Mouse (Mus musculus): Measurements from ENCODE around the gene Smyd3.

Smyd3 gene

DNA sequence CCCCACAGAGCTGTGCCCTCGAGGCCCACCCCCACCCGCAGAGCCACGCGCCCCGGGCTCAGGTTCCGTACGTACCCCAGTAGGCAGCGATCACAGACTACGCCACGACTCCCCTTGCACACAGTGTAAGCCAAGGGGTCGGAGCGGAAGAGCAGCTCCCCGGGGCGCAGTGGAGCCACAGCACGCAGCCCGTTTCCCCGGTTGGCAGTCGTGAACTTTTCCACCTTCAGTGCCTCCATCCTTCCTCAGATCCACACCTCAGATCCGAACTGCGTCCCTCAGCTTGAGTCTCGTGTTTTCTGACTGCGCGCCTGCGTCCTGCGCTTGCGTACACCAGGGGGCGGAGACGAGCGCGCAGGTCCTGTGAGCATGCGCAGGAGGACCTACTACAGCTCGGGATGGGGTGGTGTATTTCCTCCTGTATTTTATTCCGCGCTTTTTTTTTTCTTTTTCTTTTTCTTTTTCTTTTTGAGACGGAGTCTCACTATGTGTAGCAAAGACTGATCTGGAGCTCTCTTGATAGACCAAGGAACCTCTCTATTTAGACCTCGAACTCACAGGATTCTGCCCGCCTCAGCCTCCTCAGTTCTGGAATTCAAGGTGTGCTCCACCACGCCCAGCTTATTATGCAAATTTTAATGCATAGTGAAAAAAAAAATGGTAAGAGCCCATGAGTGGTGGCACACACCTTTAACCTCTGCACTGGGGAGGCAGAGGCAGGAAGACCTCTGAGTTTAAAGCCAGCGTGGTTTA, at the start of gene Smyd3:
Smyd3 (minus strand) TSS at position 329 of the 753 bp plus-strand sequence.
- DNase-seq, result peak; percentile 81

DNA sequence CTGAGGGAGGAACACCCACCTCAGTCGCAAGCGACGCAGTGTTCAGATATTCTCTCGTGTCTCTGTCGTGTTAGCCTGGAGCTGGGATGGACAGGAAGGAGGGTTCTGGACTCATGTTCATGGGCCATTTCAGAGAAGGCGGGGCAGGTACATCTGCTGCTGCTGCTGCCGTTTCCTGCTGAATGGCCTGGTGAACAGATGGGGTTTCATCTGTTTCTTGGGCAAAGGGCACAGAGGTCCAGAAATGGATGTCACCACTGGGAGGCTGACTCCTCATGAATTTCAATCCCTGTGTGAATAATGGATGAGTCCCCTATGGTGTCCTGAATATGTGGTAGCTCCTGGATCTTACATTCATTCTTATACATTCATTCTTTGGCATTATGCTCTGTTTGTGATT, 49.7 kb upstream of the Smyd3 start:
- no peak for DNase-seq

DNA sequence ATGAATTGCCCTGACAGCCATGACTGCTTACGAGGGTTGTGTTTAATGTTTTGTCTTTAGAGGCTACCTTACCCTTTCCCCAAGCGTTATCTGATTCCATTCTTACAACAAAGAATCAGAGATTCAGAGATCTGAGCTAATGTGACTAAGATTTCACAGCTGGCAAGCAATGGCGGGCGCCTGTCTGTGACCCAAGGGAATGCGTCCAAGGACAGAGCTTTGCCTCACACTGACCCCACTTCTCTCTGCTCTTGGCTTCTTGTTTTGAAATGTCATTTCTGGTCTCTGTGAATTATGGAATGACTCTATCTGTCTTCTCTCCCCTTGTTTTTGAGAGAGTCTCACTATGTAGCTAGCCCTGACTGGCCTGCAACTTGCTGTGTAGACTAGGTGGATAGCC, 46.1 kb upstream of the Smyd3 start:
- no peak for DNase-seq

DNA sequence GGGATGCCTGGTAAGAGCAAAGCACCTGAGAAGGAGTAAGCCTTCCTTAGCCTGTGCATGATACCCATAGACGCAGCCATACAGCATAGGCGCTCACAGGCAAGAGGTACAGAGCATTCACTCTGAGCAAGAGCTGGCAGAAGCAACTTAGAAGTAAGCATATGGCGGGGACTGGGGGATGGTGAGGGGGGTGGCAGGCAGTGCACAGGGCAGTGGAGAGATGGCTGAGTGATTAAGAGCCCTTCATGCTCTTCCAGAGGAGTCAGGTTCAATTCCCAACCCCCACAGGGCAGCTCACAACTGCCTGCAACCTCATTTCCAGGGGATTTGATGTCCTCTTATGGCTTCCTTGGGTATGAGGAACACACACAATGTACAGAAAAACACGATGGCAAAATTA, 45.4 kb upstream of the Smyd3 start:
- DNase-seq, result no peak

DNA sequence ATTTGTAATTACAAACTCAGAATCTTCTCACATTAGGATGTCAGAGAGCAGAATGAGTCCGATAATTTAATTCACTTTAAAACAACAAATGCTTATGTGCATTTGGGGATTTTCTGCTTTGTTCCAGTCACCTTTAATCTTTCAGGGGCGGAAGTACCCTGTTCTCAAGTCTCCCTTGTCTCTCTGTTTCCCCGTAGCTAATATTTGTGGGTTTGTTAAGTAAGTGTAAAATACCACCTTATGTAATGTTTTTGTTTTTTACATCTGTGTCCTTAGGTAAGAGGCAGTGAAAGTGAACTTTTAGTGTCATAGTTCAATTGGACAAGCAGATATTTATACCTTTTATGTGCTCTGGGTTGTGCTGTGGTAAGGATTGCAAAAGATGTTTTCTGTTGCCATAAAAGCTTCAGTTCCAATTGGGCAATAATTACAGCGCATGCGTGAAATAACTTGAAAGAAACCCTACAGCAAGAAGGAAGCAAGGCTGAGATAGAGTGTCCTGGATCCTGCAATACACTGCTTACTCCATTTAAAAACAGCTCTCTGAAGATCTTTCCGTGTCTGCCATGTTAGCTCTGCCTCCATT, 43.1 kb upstream of the Smyd3 start:
- no peak for DNase-seq

DNA sequence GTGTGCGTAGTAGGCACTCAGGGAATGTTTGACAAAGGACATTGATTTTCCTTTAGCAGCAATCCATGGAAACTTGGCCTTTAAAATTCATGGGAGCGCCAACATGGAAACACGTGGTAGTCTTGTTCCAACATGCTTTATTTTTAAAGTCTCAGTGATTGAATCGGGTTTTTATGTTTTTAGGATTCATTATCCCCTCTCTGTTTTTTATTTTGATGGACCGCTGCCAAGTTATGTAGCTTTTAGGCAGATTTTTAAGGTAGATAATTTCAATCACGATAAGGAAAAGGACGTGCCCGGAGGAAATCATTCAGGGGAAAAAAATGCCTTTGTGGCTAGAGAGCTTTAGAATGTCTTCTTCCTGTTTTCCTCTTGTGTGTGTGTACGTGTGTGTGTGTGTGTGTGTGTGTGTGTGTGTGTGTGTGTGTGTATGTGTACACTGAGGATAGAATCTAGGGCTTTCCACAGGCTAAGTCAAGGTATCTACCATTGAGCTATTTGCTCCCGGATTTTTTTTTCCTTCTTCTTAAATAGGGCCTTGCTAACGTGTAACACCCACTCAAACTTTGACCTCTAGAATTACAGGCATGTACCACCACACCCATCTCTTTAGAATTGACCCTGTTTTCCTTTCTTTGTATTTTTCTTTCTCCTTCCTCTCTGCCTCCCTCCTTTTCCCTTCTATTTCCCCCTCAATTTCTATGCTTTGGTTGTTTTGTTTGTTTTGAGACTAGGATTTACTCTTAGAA, 41.8 kb upstream of the Smyd3 start:
- no peak for DNase-seq

DNA sequence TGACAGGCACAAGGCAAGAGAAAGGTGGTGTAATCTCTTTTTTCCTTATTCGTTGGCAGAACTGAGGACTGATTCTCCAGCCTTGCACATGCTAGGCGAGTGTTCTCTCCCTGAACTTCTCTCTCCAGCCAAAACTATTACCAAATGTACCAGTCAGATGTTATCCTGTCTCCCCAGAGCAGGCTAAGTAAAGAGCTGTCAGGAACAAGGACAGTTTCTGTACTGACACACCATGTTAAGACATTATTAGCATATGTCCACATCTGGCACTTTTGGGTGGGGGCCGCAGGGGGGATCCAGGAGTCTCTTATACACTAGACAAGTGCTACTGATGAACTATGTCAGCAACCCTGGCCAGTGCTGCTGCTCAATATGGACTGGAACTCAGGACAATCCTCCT, 39.1 kb upstream of the Smyd3 start:
- DNase-seq, result no peak

DNA sequence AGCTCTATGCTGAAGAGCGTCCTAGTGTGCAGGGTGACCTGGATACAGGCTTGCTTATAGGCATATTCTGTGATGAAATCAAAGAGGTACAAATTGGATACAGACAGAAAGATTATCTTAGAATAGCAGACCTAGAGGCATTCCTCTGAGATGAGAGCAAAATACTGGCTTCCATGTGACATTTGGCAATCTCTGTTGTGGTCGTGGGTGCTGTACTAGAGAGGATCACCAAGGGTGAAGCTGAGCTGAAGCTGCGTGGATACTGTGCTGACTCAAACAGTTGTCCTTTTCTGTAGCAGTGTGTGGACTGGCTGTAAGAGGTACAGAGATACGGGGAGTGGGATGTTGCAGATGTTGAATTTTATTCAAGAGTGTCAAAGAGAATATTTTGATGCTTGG, 36.1 kb upstream of the Smyd3 start:
- no peak for DNase-seq

DNA sequence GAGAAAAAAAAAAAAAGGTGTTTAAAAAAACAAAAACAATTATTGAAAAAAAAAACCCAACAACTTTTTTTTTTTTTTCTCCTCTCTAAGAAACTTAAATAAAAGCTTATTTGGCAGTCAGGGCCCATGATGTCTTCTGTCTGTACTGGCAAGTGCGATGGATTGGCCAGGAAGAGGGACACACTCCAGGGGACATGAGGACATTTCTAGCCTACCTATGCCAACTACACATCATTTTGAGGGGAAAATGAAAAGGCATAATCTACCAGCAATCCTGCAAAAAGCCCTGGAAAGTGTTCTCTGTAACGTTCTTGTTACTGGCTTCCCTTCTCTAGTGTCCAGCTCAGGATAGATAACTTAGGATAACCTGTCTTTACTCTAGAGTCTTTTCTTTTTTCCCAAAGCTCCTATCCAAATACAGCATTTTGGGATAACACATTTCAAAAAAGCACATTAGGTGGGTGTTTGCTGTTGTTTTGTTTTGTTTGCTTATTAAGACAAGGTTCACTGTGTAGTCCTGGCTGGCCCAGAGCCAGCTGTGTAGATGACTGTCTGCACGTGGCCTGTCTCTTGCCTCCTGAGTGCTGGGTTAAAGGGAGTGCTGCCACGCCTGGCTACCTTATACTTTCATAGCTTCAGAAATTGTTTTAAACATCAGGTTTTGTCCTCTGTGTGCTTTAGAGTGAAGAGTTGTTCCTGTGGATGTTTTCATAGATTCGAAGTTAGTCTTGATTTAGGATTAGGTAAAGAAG, 35.5 kb upstream of the Smyd3 start:
- no peak for DNase-seq

DNA sequence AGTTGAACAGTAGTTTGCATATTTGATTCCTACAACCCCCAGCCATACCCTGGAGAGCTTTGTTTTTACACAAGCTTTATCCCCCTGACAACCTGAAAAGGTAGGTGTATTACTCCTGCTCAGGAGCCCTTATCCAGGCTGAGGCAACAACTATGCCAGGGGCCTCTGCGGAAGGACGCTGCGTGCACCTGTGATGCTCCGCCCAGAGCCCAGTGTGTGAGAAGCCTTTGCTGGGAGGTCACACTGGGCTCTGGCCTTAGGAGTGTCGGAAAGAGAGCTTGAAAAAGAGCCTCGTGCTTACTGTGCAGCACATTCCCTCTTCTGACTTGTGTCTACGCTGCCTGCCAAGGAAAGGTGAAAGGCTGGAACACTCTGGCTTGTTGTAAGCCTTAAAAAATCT, 34.9 kb upstream of the Smyd3 start:
- no peak for DNase-seq

DNA sequence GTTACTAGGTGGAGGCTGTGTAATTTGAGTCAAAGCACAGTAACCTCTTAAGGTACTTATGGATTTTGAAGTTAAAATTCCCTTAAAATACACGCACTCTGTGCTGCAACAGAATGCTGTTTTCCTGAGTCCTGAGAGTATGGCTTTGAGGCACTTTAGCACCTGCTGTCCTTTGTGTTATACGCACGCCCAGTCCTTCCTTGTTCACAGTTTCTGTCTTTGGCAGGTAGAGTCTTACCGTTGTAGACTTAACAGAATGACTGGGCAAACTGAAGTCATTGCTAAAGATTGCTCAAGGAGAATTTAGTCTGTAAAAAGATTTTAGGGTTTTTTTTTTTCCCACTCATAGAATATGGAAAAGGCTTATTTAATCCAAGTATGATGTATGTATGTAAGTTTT, 34.1 kb upstream of the Smyd3 start:
- no peak for DNase-seq

DNA sequence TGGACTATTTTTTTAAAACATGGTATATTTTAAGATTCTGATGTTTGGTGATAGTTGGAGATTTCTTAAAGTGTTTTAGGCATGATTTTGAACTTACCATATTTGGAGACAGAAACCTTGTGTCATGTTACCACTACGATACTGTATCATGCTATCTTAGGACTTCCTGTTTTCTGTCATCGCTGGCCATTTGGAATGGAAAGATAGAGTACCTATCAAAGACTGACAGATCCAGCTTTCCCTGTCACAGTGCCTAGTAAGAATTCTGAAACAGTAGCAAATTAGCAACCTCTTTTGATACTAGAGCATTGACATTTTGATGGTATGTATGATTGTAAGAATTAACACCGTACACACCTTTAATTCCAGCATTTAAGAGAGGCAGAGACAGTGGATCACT, 33.5 kb upstream of the Smyd3 start:
- no peak for DNase-seq

DNA sequence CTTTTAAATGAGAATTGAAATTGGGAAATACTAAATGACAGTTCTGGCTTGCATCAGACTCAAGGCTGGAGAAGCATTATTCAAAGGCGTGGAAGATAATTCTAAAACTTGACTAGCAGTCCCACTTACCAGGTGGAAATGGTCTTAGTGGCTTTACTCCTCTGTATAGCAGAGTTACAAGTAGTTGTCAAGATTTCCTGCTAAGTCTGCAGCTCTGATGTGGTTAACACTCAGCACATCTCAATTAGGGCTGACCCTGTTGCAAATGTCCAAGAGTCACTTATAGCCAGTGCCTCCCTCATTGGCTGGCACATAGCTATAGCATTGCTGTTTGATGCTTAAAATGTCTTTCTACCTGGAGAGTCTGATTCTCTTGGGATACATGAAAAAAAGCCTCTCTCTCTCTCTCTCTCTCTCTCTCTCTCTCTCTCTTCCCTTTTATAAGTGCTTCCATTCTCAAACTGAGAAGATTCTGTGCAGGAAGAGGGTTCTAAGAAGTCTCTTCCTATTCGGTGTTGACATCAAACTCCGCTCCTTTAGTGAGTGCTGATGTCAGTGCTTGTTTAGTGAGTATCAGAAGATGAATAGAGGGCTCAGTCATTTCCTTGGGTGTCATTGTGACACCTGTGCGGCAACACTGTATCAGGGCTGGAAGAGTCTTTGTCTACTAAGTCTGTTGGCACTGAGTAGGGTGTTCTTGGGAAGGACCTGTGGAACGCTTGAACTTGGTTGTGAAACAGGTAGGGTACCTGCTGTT, 31.3 kb upstream of the Smyd3 start:
- DNase-seq, result no peak

DNA sequence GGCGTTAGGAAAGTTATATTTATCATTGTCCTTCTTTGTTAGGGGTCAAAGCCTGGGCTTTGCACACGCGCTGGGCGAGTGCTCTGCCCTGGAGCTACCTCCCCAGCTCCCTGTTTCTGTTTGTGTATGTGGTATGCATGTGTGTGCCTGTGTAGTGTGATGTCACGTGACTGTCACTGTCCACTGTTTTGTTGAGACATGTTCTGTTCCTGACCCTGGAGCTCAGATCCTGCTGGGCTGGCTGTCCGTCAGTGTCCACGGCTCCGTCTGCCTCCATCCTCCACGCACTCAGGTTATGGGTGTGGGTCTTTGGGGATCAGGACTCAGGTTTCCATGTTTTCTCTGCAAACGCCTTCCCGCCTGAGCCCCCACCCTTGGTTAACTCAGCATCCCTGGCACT, 30.4 kb upstream of the Smyd3 start:
- DNase-seq, result no peak

DNA sequence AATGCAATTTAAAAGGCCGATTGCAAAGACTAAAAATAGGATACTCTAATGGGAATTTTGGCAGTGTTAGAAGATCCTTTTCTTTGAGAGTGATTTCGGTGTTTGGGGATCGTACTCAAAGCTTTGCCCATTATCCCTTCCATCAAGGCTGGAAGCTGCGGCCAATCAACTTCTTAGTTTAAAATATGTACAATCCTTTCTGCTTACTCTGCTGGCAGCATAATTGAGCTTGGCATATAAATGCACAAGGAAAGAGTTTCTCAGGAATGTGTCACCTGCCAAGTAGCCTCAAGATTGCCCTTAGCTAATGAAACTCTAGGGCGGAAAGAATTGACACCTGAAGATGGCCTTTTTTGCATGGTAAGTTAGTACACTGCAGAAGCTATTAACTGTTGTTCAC, 29.3 kb upstream of the Smyd3 start:
- DNase-seq, result no peak

DNA sequence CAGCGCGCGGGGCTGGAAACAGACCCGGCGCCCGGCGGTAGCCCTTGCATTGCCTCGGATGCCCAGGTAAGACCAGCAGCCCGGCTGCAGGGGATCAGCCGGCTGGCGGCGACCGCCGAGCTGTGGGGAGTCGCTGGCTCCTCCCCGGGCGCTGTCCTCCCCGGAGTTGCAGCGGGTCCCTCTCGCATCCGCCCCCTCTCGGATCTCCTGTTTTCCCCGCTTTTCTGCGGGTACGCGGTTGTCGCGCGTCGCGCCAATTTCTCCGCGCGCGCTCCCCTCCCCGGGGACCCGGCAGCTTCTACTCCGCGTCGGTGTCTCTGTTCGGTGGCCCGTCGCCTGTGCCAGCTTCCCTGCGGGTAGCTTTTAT, 28.7 kb upstream of the Smyd3 start:
- DNase-seq, result no peak

DNA sequence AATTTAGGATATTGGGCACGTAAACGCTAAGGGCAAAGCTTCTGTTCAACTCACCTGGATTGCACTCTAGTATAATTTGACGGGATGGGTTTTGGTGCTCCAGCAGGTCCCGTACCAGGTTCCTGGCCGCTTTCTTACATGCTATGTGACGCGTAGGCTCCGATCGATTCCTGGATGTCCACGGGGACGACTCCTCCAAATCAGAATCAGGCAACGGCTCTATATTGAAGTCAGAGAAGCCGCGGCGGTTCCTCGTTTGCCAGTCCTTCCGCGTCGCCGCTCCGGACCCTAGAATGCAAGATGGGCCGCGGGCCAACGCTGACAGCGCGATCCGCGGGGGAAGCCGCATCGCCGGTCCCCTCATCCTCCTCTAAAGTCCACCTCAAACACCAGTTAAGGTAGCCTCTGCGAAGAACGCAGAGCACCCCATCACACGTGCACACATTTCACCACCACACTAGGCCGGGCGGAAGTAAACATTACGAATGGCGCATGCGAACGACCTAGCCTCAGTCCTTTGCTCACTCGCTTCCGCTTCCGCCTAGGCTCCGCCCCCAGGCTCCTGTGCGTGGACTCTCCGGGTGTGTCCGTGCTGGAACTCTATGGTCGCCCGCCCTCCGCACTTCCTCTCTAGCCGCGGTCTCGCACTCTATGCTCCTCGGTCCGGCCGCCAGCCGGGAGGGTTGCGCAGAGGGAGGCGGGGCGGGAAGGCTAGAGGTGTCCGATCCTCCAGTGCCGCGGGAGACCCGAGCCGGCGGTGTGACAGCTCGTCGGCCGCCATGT, 28.1 kb upstream of the Smyd3 start, which contains the start of the genes Tfb2m and Cnst:
Tfb2m (minus strand) TSS at position 500 of the 783 bp plus-strand sequence.
Cnst (plus strand) TSS at position 603 of the 783 bp plus-strand sequence.
- peak; percentile 98 for DNase-seq

DNA sequence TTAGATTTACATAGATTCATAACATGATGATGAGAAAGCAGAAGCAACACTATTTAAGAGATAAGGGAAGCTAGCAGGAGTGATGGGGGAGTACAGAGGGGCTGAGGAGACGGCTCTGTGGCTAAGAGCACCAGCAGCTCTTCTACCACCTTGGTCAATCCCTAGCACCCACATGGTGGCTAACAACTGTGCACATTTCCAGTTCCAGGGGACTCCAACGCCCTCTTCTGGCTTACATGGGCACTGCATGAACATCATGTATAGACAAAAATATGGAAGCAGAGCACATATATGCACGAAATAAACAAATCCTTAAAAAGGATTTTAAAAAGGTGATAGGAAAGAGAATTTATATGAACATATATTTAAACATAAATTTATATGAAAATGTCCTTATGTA, 23.7 kb upstream of the Smyd3 start:
- DNase-seq, result no peak

DNA sequence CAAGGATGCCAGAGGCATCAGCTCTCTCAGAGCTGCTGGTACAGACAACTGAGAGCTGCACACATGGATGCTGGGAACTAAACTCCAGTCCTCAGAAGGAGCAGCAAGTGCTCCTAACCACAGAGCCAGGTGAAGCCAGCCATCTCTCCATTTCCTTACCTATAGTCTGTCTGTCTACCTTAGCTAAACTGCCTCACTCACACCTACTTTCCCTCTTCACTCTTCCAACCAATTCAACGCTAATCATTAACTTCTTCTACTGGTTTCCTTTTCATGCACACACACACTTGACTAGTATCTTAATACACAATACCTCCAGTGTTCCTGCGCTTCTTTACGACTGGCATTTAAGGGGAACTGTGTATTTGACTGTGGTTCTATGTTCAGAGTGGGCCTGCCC, 22.0 kb upstream of the Smyd3 start:
- no peak for DNase-seq

DNA sequence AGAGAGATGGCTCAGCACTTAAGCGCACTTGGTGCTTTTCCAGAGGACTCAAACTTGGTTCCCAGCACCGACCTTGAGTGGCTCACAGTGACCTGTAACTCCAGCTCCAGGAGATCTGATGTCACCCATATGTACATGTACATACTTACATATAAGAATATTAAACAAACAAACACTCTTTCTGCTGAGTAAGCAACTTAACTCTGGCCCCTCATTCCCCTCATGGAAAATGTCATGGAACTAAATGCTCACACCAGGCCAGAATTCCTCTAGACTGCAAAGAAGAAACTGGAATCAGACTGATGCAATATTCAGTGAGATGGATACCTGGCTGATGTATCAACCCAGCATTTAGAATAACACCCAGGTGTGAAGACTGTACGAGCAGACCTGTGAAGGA, 21.2 kb upstream of the Smyd3 start:
- DNase-seq, result no peak

DNA sequence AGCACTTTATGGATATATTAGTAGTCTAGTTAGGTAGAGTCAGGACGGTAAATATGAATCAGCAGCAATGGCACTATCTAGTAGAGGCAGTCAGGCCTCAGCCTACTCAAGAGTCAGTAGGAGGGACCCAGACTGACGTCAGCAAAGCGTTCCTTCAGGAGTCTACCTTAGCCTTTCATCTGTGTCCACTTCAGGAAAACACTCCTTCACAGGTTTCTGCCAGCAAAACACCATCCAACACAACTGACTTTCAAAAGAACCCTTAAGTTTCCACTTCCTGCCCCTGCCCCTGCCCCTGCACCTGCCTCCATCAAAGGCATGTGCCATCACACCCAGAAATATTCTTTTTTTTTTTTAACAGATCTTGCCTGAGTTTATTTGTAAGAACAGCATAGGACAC, 2.1 kb upstream of the Smyd3 start:
- DNase-seq, result no peak

Data from cerebellum, adult 11 months (tissue).